19 mouse cellular contexts compared by ENCODE assay signal in genomic region chr8:4836651-4837050, GRCm38 (mm10). TPM values are rescaled to one million over a fixed set of nuclear protein-coding genes. Genes with fewer than 3 reads are reported as not detected.
DNase-seq lines count a peak whose midpoint lies in the region; ATAC-seq and TF ChIP-seq lines count a peak whose summit lies in the region.
"Had no signal": no experiment of that assay in that cellular context is flagged by ENCODE, and none has a peak within 500 bp of the region (broad histone marks: within the 10 kb centered on the region; RNA-seq: fewer than 3 reads in every experiment).

No protein-coding gene starts in this region.

- 34% methylated on average over 2 of the region's 2 CpGs for WGBS in heart, embryonic 16.5 days
- WGBS in hindbrain, embryonic 11.5 days = 82% methylated on average over 2 of the region's 2 CpGs
- WGBS in hindbrain, embryonic 13.5 days = 84% methylated on average over 2 of the region's 2 CpGs
- WGBS in kidney, postnatal 0 days = 66% methylated on average over 2 of the region's 2 CpGs
- 76% methylated on average over 2 of the region's 2 CpGs for WGBS in kidney, embryonic 16.5 days

- no peak overlapping the region for H3K27ac ChIP-seq in heart, embryonic 16.5 days (ENCODE audit: low read length)
- no peak overlapping the region for H3K27ac ChIP-seq in hindbrain, embryonic 11.5 days (ENCODE audit: low read depth, low read length)
- no peak overlapping the region for H3K27ac ChIP-seq in hindbrain, embryonic 13.5 days
- no peak overlapping the region for H3K27ac ChIP-seq in kidney, postnatal 0 days
- no peak overlapping the region; the same call in 1 of the 2 replicates for H3K27ac ChIP-seq in kidney, embryonic 16.5 days (ENCODE audit: low read length)
- H3K27ac ChIP-seq: embryonic facial prominence, embryonic 13.5 days; forebrain, embryonic 12.5 days; hindbrain, embryonic 10.5 days had no signal

- no peak for TF ChIP-seq CTCF in kidney, postnatal 0 days (IDR thresholded peaks at IDR 0.05; ENCODE audit: low read depth)

- ATAC-seq in heart, embryonic 16.5 days (replicated peaks; ENCODE audit: extremely low read depth, insufficient read depth, low FRiP score) = peak; percentile 41; the same call in 1 of the 2 replicates
- 0 out of 2 replicates have a peak, but pooled peaks have one; percentile 25 for ATAC-seq in hindbrain, embryonic 11.5 days (ENCODE audit: low FRiP score)
- ATAC-seq in hindbrain, embryonic 13.5 days (ENCODE audit: low FRiP score) = no peak
- ATAC-seq in kidney, postnatal 0 days (replicated peaks; ENCODE audit: low FRiP score, low read depth) = peak; percentile 37; the same call in 1 of the 2 replicates
- ATAC-seq in kidney, embryonic 16.5 days (ENCODE audit: low FRiP score, low TSS enrichment) = no peak
- ATAC-seq: forebrain, embryonic 16.5 days; hindbrain, embryonic 16.5 days; inflammation-experienced regulatory T-cells, adult 6 months; intestine, postnatal 0 days had no signal

- DNase-seq in heart, adult 8-10 months (ENCODE audit: low spot score) = no peak
- no peak for DNase-seq in hindbrain, embryonic 11.5 days (ENCODE audit: low spot score)
- no peak for DNase-seq in kidney, postnatal 0 days (ENCODE audit: low spot score)
- DNase-seq: adrenal gland, adult 2 months; adrenal gland, postnatal 25 days; cerebellum, adult 18-20 months; cerebellum, adult 9-11 months; cerebellum, postnatal 36 days; gastrocnemius, postnatal 10 days had no signal

- H3K9ac ChIP-seq in heart, embryonic 16.5 days (ENCODE audit: low read length) = no peak overlapping the region
- no peak overlapping the region for H3K9ac ChIP-seq in hindbrain, embryonic 11.5 days (ENCODE audit: low read depth, low read length)
- H3K9ac ChIP-seq in hindbrain, embryonic 13.5 days = no peak overlapping the region
- H3K9ac ChIP-seq in kidney, postnatal 0 days (ENCODE audit: low read depth, low read length) = no peak overlapping the region
- H3K9ac ChIP-seq in kidney, embryonic 16.5 days (replicated peaks; ENCODE audit: low read length) = no peak overlapping the region
- H3K9ac ChIP-seq: embryonic facial prominence, embryonic 13.5 days; forebrain, embryonic 12.5 days had no signal

- no peaks in the 10 kb centered on the region for H3K27me3 ChIP-seq in heart, embryonic 16.5 days (ENCODE audit: control insufficient read depth, insufficient read depth, low read length)
- no peaks in the 10 kb centered on the region for H3K27me3 ChIP-seq in hindbrain, embryonic 11.5 days (ENCODE audit: control insufficient read depth, insufficient read depth, low read length)
- H3K27me3 ChIP-seq in hindbrain, embryonic 13.5 days = no peaks in the 10 kb centered on the region
- no peaks in the 10 kb centered on the region for H3K27me3 ChIP-seq in kidney, postnatal 0 days (ENCODE audit: insufficient read depth, low read length)
- no peaks in the 10 kb centered on the region for H3K27me3 ChIP-seq in kidney, embryonic 16.5 days (ENCODE audit: insufficient read depth, low read length)
- H3K27me3 ChIP-seq: embryonic facial prominence, embryonic 13.5 days; forebrain, embryonic 12.5 days had no signal

- H3K4me1 ChIP-seq in heart, embryonic 16.5 days (ENCODE audit: control insufficient read depth, insufficient read depth, low read length) = no peaks in the 10 kb centered on the region
- no peaks in the 10 kb centered on the region for H3K4me1 ChIP-seq in hindbrain, embryonic 11.5 days (replicated peaks; ENCODE audit: control insufficient read depth, insufficient read depth, low read length)
- no peaks in the 10 kb centered on the region for H3K4me1 ChIP-seq in hindbrain, embryonic 13.5 days (replicated peaks)
- H3K4me1 ChIP-seq in kidney, postnatal 0 days (replicated peaks; ENCODE audit: insufficient read depth, low read length) = 0 out of 2 replicates have a peak, but pooled peaks cover 3% of the 10 kb centered on the region
- 0 out of 2 replicates have a peak, but pooled peaks cover 3% of the 10 kb centered on the region for H3K4me1 ChIP-seq in kidney, embryonic 16.5 days (ENCODE audit: insufficient read depth, low read length)
- H3K4me1 ChIP-seq: embryonic facial prominence, embryonic 13.5 days; forebrain, embryonic 12.5 days; hindbrain, embryonic 10.5 days had no signal

- H3K9me3 ChIP-seq in heart, embryonic 16.5 days (replicated peaks; ENCODE audit: control insufficient read depth, low read length) = no peaks in the 10 kb centered on the region
- H3K9me3 ChIP-seq in hindbrain, embryonic 11.5 days (ENCODE audit: control insufficient read depth, low read length) = no peaks in the 10 kb centered on the region
- no peaks in the 10 kb centered on the region for H3K9me3 ChIP-seq in hindbrain, embryonic 13.5 days
- H3K9me3 ChIP-seq in kidney, postnatal 0 days (replicated peaks; ENCODE audit: low read length) = no peaks in the 10 kb centered on the region
- no peaks in the 10 kb centered on the region for H3K9me3 ChIP-seq in kidney, embryonic 16.5 days (ENCODE audit: low read length)
- H3K9me3 ChIP-seq: embryonic facial prominence, embryonic 13.5 days; forebrain, embryonic 12.5 days; hindbrain, embryonic 10.5 days had no signal

- H3K36me3 ChIP-seq in heart, embryonic 16.5 days (ENCODE audit: control insufficient read depth, insufficient read depth) = no peaks in the 10 kb centered on the region
- no peaks in the 10 kb centered on the region for H3K36me3 ChIP-seq in hindbrain, embryonic 11.5 days (ENCODE audit: control insufficient read depth, insufficient read depth, low read length)
- no peaks in the 10 kb centered on the region for H3K36me3 ChIP-seq in hindbrain, embryonic 13.5 days
- no peaks in the 10 kb centered on the region for H3K36me3 ChIP-seq in kidney, postnatal 0 days (ENCODE audit: insufficient read depth, low read length)
- H3K36me3 ChIP-seq in kidney, embryonic 16.5 days (ENCODE audit: insufficient read depth, low read length) = no peaks in the 10 kb centered on the region
- H3K36me3 ChIP-seq: embryonic facial prominence, embryonic 13.5 days; forebrain, embryonic 12.5 days; hindbrain, embryonic 10.5 days had no signal

- H3K4me2 ChIP-seq in heart, embryonic 16.5 days (ENCODE audit: low read depth, low read length) = no peak overlapping the region
- no peak overlapping the region for H3K4me2 ChIP-seq in hindbrain, embryonic 11.5 days (replicated peaks; ENCODE audit: low read depth, low read length)
- H3K4me2 ChIP-seq in hindbrain, embryonic 13.5 days = no peak overlapping the region
- H3K4me2 ChIP-seq in kidney, postnatal 0 days (ENCODE audit: low read length) = no peak overlapping the region
- no peak overlapping the region for H3K4me2 ChIP-seq in kidney, embryonic 16.5 days (replicated peaks; ENCODE audit: low read depth, low read length)
- H3K4me2 ChIP-seq: embryonic facial prominence, embryonic 13.5 days; forebrain, embryonic 12.5 days had no signal

- H3K4me3 ChIP-seq in heart, embryonic 16.5 days (ENCODE audit: low read length) = no peak overlapping the region
- H3K4me3 ChIP-seq in hindbrain, embryonic 11.5 days (ENCODE audit: low read depth, low read length) = no peak overlapping the region
- H3K4me3 ChIP-seq in hindbrain, embryonic 13.5 days = no peak overlapping the region
- no peak overlapping the region for H3K4me3 ChIP-seq in kidney, postnatal 0 days (replicated peaks; ENCODE audit: low read depth, low read length)
- no peak overlapping the region for H3K4me3 ChIP-seq in kidney, embryonic 16.5 days (ENCODE audit: low read length)
- H3K4me3 ChIP-seq: embryonic facial prominence, embryonic 13.5 days; forebrain, embryonic 12.5 days; hindbrain, embryonic 10.5 days had no signal

RNA-seq across cellular contexts. Expression of gene Shcbp1, which starts 57.3 kb away (rescaled TPM):
- polyA plus RNA-seq in heart, embryonic 16.5 days (2015; fragmentation: Nextera tagmentation; extraction: Ambion mirVana) = 45.9 and 53.2 TPM in 2 replicates
- under 1 TPM in 3 of 4 experiments, not detected in 1; 0.19 to 0.59 (median 0.49) TPM for total RNA-seq in heart, adult 8-10 months (2022)
- polyA plus RNA-seq in hindbrain, embryonic 11.5 days (2014; fragmentation: Nextera tagmentation; extraction: Ambion mirVana) = 65.2 and 71.3 TPM in 2 replicates
- polyA plus RNA-seq in hindbrain, embryonic 13.5 days (2015; fragmentation: Nextera tagmentation; extraction: Ambion mirVana) = 14.6 and 17.9 TPM in 2 replicates
- polyA plus RNA-seq in kidney, postnatal 0 days (2015; fragmentation: Nextera tagmentation; extraction: Ambion mirVana) = 33.4 and 36.6 TPM in 2 replicates
- 73.2 and 73.9 TPM in 2 replicates for polyA plus RNA-seq in kidney, embryonic 16.5 days (2015; fragmentation: Nextera tagmentation; extraction: Ambion mirVana)
- polyA plus RNA-seq: adrenal gland, adult 2 months had no signal

Comparison
In these comparisons a context has a peak if more than half of its experiments do, and no peak if none do; other contexts are left out.
1. ATAC-seq: peak in heart, embryonic 16.5 days (single experiment), hindbrain, embryonic 11.5 days (single experiment) and kidney, postnatal 0 days (single experiment); none in hindbrain, embryonic 13.5 days (single experiment) and kidney, embryonic 16.5 days (single experiment).